Mouse (Mus musculus) heart, adult 11 months (tissue): ENCODE measurements around the gene Wasf3.

Source experiments
- DNase-seq: peaks from one replicate; pipeline ENCODE4 v3.0.0; 2022

Gene Wasf3

DNA sequence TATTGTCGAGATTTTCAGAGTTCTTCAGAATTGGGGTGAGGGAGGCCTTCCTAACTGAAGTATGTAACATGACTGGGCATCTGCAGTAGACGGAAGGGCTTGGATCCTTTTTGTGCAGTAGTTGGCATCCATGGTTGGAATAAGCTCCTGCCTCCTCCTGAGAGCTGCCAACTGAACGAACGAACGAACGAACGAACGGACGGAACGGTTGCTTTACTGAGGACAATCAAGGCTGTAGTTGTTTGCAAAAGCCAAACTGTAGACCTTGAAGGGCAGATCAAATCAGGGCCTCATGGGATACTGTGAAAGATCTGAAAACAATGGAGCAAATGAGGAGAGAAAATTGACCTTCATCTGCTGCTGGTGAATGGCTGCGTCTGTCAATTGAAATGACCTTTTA lies 17.5 kb downstream of the Wasf3 start:
- DNase-seq, result peak; percentile 31

GRCm38 (mm10) chr5:146403923-146404322 lies 19.1 kb downstream of the Wasf3 start:
- peak; percentile 45 for DNase-seq

- DNase-seq, result no peak
Measured at GRCm38 (mm10) chr5:146406133-146406532, 21.3 kb downstream of the Wasf3 start.

DNA sequence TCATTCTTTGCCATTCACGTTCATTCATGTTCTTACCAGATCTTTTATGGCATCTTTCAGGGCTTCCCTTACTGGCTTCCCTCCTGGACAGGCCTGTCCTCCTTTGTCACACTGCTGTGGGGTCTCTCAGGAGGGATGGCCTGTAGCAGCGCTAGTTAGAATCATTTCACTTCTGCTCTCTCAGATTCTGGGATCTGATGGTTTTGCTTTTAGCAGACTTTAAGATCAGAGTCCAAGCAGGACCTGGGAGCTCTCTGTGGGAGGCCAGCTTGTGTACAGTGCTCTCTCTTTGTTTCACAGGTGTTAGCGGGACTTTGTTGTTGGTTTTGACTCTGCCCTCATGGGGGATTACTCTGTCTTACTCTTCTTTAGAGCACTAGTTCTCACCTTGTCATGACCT lies 23.0 kb downstream of the Wasf3 start:
- peak; percentile 61 for DNase-seq

- DNase-seq, result peak; percentile 67
Measured at GRCm38 (mm10) chr5:146408604-146409003, 23.8 kb downstream of the Wasf3 start.

DNA sequence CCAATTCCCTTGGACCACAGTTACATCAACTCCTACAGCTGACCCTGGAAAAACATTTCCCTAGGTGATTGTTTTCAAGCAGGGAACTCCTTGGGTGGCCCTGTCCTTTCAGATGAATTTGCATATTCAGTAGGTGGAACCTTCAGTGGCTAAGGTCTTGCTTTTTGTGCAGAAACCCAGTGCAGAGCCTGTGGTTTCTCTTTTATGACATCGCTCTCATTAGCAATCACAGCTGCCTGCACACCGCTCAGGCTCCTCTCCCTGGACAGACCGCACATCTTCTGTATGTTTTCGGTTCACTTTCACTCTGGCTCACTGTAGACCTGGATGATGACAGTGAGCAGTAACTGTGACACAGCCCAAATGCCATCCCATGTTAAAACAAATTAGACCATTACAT lies 26.0 kb downstream of the Wasf3 start:
- peak; percentile 21 for DNase-seq

GRCm38 (mm10) chr5:146412743-146413430 lies 28.1 kb downstream of the Wasf3 start:
- DNase-seq, result peak; percentile 79

- DNase-seq, result peak; percentile 66
Measured at GRCm38 (mm10) chr5:146414611-146415010, 29.8 kb downstream of the Wasf3 start.

DNA sequence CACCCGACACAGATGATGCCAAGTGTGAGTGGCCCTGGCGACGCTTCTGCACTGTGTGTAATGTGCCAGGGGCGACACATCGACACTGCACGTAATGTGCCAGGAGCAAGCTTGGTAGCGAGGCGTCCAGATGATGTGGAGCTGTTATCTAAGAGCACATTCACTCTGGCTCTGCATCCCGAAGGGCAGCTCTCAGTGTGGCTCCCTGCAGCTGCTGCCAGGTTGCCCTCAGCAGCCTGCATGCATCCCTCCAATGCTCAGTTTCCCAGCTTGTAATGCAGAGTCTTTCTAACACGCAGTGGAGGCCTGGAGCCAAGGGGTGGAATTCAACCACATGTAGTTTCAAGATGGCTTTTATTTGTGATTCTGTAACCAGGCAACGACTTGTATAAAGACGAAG lies 30.4 kb downstream of the Wasf3 start:
- DNase-seq, result peak; percentile 85

DNA sequence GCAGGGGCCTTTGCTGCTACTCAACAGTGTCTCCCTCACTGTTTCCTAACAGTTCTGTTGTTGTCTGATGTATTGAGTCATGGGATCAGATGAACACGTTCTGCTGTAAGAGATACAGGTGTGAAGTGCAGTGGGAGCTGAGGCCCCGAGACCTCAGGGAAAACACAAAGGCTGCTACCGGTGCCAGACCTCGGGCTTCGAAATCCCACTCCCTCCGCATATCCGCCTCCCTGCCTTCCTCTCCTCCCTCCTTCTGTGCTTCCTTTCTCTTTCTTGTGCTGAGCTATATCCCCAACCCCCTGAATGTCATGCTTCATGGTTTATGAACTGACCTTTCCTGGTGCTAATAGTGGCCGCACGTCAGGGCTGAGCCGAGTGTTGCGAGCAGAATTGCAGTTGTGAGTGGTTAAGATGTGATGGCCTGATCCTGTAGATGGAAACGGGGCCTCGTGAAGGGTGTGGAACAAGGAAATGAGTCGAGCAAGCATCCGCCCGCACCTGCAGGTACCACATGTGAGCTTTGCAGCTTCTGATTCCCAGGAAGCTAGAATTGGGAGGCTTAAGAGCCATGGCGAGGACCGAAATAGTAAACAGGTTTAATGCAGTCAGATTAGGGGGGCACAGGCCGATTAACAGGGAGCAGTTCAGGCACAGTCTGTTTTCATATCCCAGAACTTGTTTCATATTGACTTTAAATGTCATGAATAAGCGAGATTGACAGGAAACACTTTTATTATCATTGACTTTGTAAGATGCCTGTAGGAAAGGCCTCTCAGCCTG lies 31.7 kb downstream of the Wasf3 start:
- DNase-seq, result peak; percentile 66

- DNase-seq, result peak; percentile 51
Measured at GRCm38 (mm10) chr5:146418092-146418491, 33.3 kb downstream of the Wasf3 start.

DNA sequence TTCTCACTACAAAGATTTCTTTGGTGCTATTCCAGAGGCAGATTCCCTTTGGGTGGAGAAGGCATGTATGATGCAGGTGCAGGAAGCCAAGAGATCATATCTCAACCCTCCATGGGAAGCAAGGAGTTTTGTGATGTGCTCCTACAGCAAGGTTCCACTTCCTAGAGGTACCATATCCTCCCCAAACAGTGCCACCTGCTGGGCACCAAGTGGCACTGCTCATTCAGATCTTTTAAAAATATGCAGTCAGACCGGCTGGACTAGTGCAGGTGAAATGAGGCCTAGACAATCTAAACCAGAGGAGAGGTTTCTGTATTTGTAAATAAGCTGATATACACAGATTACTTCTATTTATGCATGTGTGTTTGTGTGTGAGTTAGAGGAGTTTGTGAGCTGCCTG lies 35.3 kb downstream of the Wasf3 start:
- DNase-seq, result peak; percentile 43

- DNase-seq, result peak; percentile 96
Measured at GRCm38 (mm10) chr5:146424711-146425326, 40.0 kb downstream of the Wasf3 start.

DNA sequence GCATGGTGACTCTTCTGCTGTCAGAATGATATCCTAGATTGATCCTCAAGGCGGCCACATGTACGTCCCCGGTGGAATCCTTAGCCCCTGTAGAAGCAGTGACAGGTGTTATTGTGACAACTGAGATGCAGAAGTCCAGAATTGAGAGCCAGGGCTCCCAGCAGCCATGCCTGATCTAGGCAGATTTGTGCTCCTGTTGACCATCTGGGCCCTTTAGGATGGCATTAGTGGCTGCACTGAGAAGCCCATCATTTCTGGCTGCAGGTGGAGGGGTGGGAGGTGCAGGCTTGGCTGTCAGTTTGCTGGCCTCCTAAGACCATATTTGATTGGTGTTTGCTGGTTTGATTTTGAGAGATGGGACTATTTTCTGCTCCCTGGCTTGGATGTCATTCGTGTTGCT lies 40.9 kb downstream of the Wasf3 start:
- DNase-seq, result peak; percentile 86

GRCm38 (mm10) chr5:146428109-146428508 lies 43.3 kb downstream of the Wasf3 start:
- peak; percentile 36 for DNase-seq

GRCm38 (mm10) chr5:146431821-146432220 lies 47.0 kb downstream of the Wasf3 start:
- peak; percentile 88 for DNase-seq

GRCm38 (mm10) chr5:146432476-146432875 lies 47.7 kb downstream of the Wasf3 start:
- peak; percentile 61 for DNase-seq

GRCm38 (mm10) chr5:146435316-146435715 lies 50.5 kb downstream of the Wasf3 start:
- DNase-seq, result peak; percentile 83

DNA sequence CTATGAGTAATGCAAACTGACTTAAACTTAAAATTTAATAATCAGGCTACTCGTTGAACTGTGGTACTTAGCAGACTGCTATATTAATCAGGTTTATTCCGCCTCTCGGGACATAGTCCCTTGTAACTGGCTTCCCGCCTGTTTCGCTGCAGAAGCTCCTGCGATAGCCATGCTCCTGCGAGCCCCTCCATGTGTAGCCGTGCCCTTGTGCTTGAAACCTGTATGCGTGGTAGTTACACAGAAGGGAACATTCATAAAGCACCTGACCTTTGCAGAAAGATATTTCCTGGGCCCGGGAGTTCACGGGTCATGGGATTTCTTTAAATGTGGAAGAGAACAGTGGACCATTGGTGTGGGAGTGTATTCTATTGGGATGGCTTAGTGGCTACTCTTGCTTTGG lies 52.0 kb downstream of the Wasf3 start:
- peak; percentile 53 for DNase-seq

GRCm38 (mm10) chr5:146439152-146439781 lies 54.5 kb downstream of the Wasf3 start:
- DNase-seq, result peak; percentile 52

- DNase-seq, result no peak
Measured at GRCm38 (mm10) chr5:146440273-146440672, 55.5 kb downstream of the Wasf3 start.

DNA sequence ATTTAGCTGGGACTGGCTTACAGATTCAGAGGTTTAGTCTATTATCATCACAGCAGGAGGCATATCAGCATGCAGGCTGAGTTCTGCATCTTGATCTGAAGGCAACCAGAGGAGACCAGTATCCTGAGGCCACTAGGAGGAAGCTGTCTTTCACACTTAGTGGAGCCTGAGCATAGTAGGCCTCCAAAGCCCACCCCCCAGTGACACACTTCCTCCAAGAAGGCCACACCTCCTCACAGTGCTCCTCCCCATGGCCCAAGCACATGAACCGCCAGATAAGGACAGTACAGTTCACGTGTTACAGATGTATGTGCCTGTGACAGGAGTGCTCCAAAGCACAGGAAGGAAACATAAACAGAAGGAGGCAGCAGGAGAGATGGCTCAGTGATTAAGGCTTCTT lies 58.0 kb downstream of the Wasf3 start:
- DNase-seq, result peak; percentile 70

DNA sequence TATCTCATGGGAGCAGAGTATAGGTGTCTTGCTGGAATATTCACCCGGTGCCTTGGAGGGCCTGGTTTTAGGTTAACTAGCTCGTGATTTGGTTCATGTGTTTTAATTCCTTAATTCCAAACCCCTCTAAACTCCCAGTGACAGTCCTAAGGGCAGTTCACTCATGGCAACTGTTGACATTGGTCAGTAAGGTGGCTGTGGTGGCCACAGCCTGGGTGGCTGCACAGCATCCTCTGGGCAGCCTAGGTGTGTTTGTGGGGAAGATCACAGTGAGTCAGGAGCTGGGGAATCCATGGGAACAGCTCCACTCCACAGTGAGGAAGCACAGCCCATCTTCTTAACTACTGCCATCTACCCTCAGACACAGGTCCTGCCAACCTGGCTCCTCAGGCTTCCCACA lies 61.8 kb downstream of the Wasf3 start:
- DNase-seq, result peak; percentile 37
